Mouse (Mus musculus) G1E (cell line): ENCODE measurements at regions not wholly inside any gene's neighbourhood (a gene's known extent, or its start where the extent isn't known, plus 50 kb on each side); places are given as distances from the start of the nearest gene placed in this dataset.

Experiments used
- ATAC-seq: 2 replicates; pipeline ENCODE4 v1.8.0; 2016; ENCODE audit warnings: mild to moderate bottlenecking; ENCODE audit not compliant: insufficient number of reproducible peaks, poor library complexity, low FRiP score, severe bottlenecking; ENCODE audit errors: extremely low read depth
- DNase-seq: peaks from one replicate; pipeline ENCODE4 v3.0.0; 2012; ENCODE audit warnings: low spot score
- H3K27me3 ChIP-seq: 2 replicates; pipeline ENCODE4 v1.6.1; 2012; ENCODE audit warnings: mild to moderate bottlenecking, low read length, inconsistent platforms; ENCODE audit not compliant: insufficient read depth
- H3K36me3 ChIP-seq: replicated peaks from 2 replicates; pipeline ENCODE3; 2012; ENCODE audit warnings: mild to moderate bottlenecking, inconsistent platforms
- H3K4me1 ChIP-seq: 2 replicates; pipeline ENCODE4 v1.6.1; 2012; ENCODE audit warnings: low read depth, low read length, inconsistent platforms, mixed read lengths; ENCODE audit not compliant: insufficient read depth
- H3K4me3 ChIP-seq: 2 replicates; pipeline ENCODE4 v1.5.1; 2012; ENCODE audit warnings: low read depth, mild to moderate bottlenecking, inconsistent platforms, low read length, moderate library complexity, mixed read lengths
- H3K9me3 ChIP-seq: replicated peaks from 2 replicates; pipeline ENCODE4 v1.6.1; 2012; ENCODE audit warnings: inconsistent platforms
- CTCF ChIP-seq: IDR thresholded peaks from 2 replicates; pipeline ENCODE4 v1.5.1; 2012; ENCODE audit warnings: low read depth, low read length, inconsistent platforms, mixed read lengths
- GATA1 ChIP-seq: IDR thresholded peaks from 2 replicates; pipeline ENCODE4 v1.6.1; 2012; ENCODE audit warnings: borderline replicate concordance, low read length, inconsistent platforms, mixed read lengths
- GATA2 ChIP-seq: IDR thresholded peaks from 2 replicates; pipeline ENCODE4 v1.6.1; 2012; ENCODE audit warnings: low read depth, low read length, inconsistent platforms, borderline replicate concordance
- POLR2AphosphoS5 ChIP-seq: IDR thresholded peaks from 2 replicates; pipeline ENCODE4 v1.6.1; 2012; ENCODE audit warnings: low read depth, low read length, inconsistent platforms; ENCODE audit not compliant: insufficient replicate concordance
- TAL1 ChIP-seq: conservative IDR thresholded peaks from 2 replicates; pipeline ENCODE4 v1.6.1; 2012; ENCODE audit warnings: low read depth, low read length, inconsistent platforms, mixed read lengths

- H3K27me3 ChIP-seq, result no peaks in the 10 kb centered on the region
- no peak overlapping the region for H3K4me3 ChIP-seq
Measured at GRCm38 (mm10) chr7:138620080-138620684, 222.7 kb upstream of the Tcerg1l start.

GRCm38 (mm10) chr7:138616468-138616867 lies 218.9 kb upstream of the Tcerg1l start:
- DNase-seq, result no peak

More at GRCm38 (mm10) chr7:138620080-138620684, 222.7 kb upstream of the Tcerg1l start:
- ATAC-seq (no peak), DNase-seq (no peak)
- peaks cover 82% of the 10 kb centered on the region for H3K9me3 ChIP-seq
- no peak for TF ChIP-seq CTCF
- TF ChIP-seq POLR2AphosphoS5, result no peak
- TF ChIP-seq TAL1, result no peak
- no peak for TF ChIP-seq GATA2
- no peak for TF ChIP-seq GATA1
- no peaks in the 10 kb centered on the region for H3K36me3 ChIP-seq
- H3K4me1 ChIP-seq, result no peaks in the 10 kb centered on the region

GRCm38 (mm10) chr7:138609605-138610004 lies 212.1 kb upstream of the Tcerg1l start:
- ATAC-seq (no peak), DNase-seq (no peak)
- Histone ChIP-seq H3K9me3 (peaks cover 60% of the 10 kb centered on the region), H3K36me3 (no peaks in the 10 kb centered on the region), H3K4me3 (no peak overlapping the region), H3K4me1 (no peaks in the 10 kb centered on the region), H3K27me3 (no peaks in the 10 kb centered on the region)
- TF ChIP-seq POLR2AphosphoS5 (no peak), TAL1 (no peak)

More at GRCm38 (mm10) chr7:138616468-138616867, 218.9 kb upstream of the Tcerg1l start:
- no peaks in the 10 kb centered on the region for H3K36me3 ChIP-seq
- no peaks in the 10 kb centered on the region for H3K4me1 ChIP-seq
- H3K27me3 ChIP-seq, result no peaks in the 10 kb centered on the region
- TF ChIP-seq GATA1, result no peak
- TF ChIP-seq POLR2AphosphoS5, result no peak
- TF ChIP-seq TAL1, result no peak
- TF ChIP-seq GATA2, result no peak
- TF ChIP-seq CTCF, result no peak
- H3K4me3 ChIP-seq, result no peak overlapping the region
- ATAC-seq, result no peak
- peaks cover 69% of the 10 kb centered on the region for H3K9me3 ChIP-seq

GRCm38 (mm10) chr7:138609124-138609523 lies 211.6 kb upstream of the Tcerg1l start:
- no peak overlapping the region for H3K4me3 ChIP-seq
- no peaks in the 10 kb centered on the region for H3K4me1 ChIP-seq
- TF ChIP-seq GATA2, result no peak
- TF ChIP-seq GATA1, result no peak
- no peak for TF ChIP-seq POLR2AphosphoS5
- no peak for TF ChIP-seq TAL1
- no peak for TF ChIP-seq CTCF
- DNase-seq (no peak), ATAC-seq (no peak)
- peaks cover 63% of the 10 kb centered on the region for H3K9me3 ChIP-seq
- H3K36me3 ChIP-seq, result no peaks in the 10 kb centered on the region
- no peaks in the 10 kb centered on the region for H3K27me3 ChIP-seq

GRCm38 (mm10) chr7:138606363-138606964 lies 208.9 kb upstream of the Tcerg1l start:
- Histone ChIP-seq H3K4me3 (no peak overlapping the region), H3K9me3 (peaks cover 67% of the 10 kb centered on the region), H3K4me1 (no peaks in the 10 kb centered on the region), H3K27me3 (no peaks in the 10 kb centered on the region), H3K36me3 (no peaks in the 10 kb centered on the region)
- ATAC-seq (no peak), DNase-seq (no peak)
- TF ChIP-seq POLR2AphosphoS5 (no peak), GATA2 (no peak), CTCF (no peak), GATA1 (no peak), TAL1 (no peak)

GRCm38 (mm10) chr7:138605923-138606322 lies 208.4 kb upstream of the Tcerg1l start:
- Histone ChIP-seq H3K4me3 (no peak overlapping the region), H3K27me3 (no peaks in the 10 kb centered on the region), H3K9me3 (peaks cover 68% of the 10 kb centered on the region), H3K4me1 (no peaks in the 10 kb centered on the region), H3K36me3 (no peaks in the 10 kb centered on the region)
- DNase-seq (no peak), ATAC-seq (no peak)
- no peak for TF ChIP-seq POLR2AphosphoS5
- no peak for TF ChIP-seq TAL1
- TF ChIP-seq GATA1, result no peak
- no peak for TF ChIP-seq CTCF
- no peak for TF ChIP-seq GATA2
